Mouse (Mus musculus) cortical plate, adult 2 months (tissue): ENCODE measurements at regions not wholly inside any gene's neighbourhood (a gene's known extent, or its start where the extent isn't known, plus 50 kb on each side); places are given as distances from the start of the nearest gene placed in this dataset.

Experiments
- H3K27ac ChIP-seq: fragments of 200-500 bp; 2 replicates; pipeline ENCODE4 v1.5.1; 2012; ENCODE audit warnings: low read length, control low read depth, inconsistent platforms; ENCODE audit not compliant: insufficient read depth
- H3K4me1 ChIP-seq: fragments of 200-500 bp; 2 replicates; pipeline ENCODE4 v1.6.1; 2011; ENCODE audit warnings: low read length; ENCODE audit not compliant: control insufficient read depth, insufficient read depth
- H3K4me3 ChIP-seq: fragments of 200-500 bp; 2 replicates; pipeline ENCODE4 v1.5.1; 2011; ENCODE audit warnings: mild to moderate bottlenecking, low read length, control low read depth; ENCODE audit not compliant: insufficient read depth
- CTCF ChIP-seq: fragments of 200-500 bp; IDR thresholded peaks from 2 replicates; pipeline ENCODE4 v1.5.1; 2011; ENCODE audit warnings: mild to moderate bottlenecking, control low read depth, low read length; ENCODE audit not compliant: insufficient read depth; ENCODE audit errors: extremely low read depth
- POLR2A ChIP-seq: fragments of 200-500 bp; IDR thresholded peaks from 2 replicates; pipeline ENCODE4 v1.6.1; 2011; ENCODE audit warnings: mild to moderate bottlenecking, low read length, control low read depth; ENCODE audit not compliant: insufficient read depth; ENCODE audit errors: extremely low read depth

DNA sequence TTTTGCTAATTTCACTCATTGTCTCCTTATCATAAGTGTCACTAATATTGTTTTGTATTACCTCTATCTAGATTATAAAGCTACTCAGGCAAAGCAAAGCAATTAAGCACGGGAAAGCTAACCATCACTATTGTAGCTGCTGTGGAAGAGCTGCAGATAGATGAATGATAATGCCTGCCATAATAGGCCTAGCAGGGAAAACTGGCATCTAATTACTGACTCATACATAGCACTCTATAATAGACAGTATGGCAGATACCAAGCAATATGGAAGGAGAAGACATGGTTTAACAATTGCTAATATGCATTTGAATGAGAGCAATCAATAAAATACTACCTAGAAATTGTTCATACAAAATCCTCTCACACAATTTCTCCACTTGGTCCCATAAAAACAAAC lies 604.5 kb downstream of the Ets1 start:
- Histone ChIP-seq H3K4me1 (no peaks in the 10 kb centered on the region), H3K27ac (no peak overlapping the region), H3K4me3 (no peak overlapping the region)
- TF ChIP-seq POLR2A (no peak), CTCF (no peak)

DNA sequence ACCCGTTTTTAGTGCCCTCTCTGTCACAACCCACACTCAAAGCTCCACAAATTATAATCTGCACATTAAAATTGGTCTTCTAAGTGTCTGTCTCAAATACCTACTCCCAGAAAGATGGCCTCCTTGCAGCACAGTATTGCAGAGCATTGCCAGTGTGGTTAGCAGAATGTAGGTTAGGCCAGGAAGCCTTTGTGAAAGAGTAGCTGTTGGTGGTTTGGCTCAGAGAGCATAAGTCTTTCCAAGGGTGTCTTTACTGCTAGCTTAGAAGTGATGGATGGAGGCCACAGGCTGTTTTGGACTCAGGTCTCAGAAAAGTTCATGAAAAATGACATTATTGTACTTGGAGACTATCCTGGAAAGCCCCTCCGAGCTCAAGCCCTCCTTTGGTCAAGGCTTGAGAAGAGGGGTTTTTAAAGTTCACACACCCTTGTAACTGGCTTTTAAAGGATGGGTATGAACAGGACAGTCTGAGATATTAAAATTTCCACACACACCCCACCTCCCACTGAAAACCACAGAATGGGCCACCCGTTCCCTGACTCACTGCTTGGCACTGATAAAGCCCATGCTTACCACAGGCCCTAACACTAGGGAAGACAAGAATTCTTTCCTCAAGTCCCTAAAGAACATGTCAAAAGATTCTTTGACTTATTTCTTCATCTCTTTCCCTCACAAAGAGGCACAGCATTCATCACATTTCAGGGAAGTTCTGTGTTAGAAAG lies 605.1 kb downstream of the Ets1 start:
- H3K4me3 ChIP-seq: no peak overlapping the region
- H3K27ac ChIP-seq: no peak overlapping the region
- TF ChIP-seq CTCF (no peak), POLR2A (no peak)
- no peaks in the 10 kb centered on the region for H3K4me1 ChIP-seq

GRCm38 (mm10) chr9:33246932-33247331 lies 610.9 kb downstream of the Ets1 start:
- TF ChIP-seq POLR2A (no peak), CTCF (peak; percentile 77)
- no peaks in the 10 kb centered on the region for H3K4me1 ChIP-seq
- no peak overlapping the region for H3K27ac ChIP-seq
- no peak overlapping the region for H3K4me3 ChIP-seq

- TF ChIP-seq CTCF: no peak
- no peak for TF ChIP-seq POLR2A
These were observed 622.2 kb downstream of the Ets1 start for GRCm38 (mm10) chr9:33258241-33258640.

DNA sequence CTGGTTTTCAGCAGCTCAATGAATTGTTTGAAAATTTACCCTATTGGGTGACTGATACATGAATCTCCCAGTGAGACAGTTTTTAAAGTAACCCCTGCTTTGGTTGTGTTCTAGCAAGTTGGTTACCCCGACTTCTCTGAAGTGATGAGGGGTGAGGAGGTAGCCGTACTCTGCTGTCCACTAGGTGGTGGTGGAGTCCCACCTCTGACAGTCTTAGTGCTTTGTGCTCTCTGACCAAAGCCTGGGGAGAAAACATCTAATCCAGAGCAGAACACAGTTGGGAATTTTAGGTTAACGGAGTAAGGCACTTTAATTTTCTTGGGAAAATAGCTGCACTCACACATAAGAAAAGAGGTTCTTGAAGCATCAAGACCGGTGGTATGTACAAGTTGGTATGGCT lies 624.1 kb downstream of the Ets1 start:
- Histone ChIP-seq H3K4me1 (no peaks in the 10 kb centered on the region), H3K27ac (no peak overlapping the region), H3K4me3 (no peak overlapping the region)
- peak; percentile 93 for TF ChIP-seq CTCF
- no peak for TF ChIP-seq POLR2A

More at GRCm38 (mm10) chr9:33258241-33258640, 622.2 kb downstream of the Ets1 start:
- no peak overlapping the region for H3K4me3 ChIP-seq
- no peak overlapping the region for H3K27ac ChIP-seq
- no peaks in the 10 kb centered on the region for H3K4me1 ChIP-seq

DNA sequence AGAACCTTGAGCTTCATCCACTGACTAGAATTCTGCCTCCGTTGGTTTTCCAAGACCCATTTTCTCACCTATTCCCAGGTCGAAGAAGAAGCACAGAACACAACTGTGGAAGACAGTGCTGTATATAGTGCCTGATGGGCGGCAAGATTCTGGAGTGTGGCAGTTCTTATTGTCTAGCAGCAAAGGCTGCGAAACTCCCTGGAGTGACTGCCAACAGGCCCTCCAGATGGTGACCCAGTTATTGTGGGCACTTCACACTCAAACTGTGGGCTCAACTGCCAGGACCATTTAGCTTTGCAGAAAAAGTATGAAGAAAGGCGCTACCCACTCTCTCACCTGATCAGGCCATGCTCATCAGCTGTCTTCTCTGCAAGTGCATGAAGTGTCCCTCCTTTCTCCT lies 653.4 kb downstream of the Ets1 start:
- H3K27ac ChIP-seq: no peak overlapping the region
- no peak for TF ChIP-seq POLR2A
- TF ChIP-seq CTCF: no peak

DNA sequence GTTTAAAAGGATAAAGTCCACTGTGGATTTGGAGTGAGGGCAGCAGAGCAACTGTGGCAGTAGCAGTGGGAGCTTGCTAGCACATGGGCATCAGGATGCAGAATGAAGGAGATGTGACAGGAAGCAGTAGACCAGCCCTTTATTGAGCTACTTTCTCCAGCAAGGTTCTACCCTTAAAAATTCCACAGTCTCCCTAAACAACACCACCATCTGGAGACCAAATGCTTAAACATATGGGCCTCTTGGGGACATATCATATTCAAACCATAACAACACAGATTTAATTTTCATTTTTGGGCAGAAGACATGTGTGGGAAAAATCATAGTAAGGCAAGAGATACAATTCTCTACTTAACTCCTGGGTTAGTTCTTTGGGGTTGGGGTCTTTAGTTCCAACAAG lies 656.1 kb downstream of the Ets1 start:
- H3K4me1 ChIP-seq: no peaks in the 10 kb centered on the region; the same call in 1 of the 2 replicates
- no peak overlapping the region for H3K4me3 ChIP-seq
- TF ChIP-seq POLR2A (no peak), CTCF (no peak)
- no peak overlapping the region for H3K27ac ChIP-seq

More for the DNA sequence above, 653.4 kb downstream of the Ets1 start:
- Histone ChIP-seq H3K4me3 (no peak overlapping the region), H3K4me1 (no peaks in the 10 kb centered on the region; the same call in 1 of the 2 replicates)

DNA sequence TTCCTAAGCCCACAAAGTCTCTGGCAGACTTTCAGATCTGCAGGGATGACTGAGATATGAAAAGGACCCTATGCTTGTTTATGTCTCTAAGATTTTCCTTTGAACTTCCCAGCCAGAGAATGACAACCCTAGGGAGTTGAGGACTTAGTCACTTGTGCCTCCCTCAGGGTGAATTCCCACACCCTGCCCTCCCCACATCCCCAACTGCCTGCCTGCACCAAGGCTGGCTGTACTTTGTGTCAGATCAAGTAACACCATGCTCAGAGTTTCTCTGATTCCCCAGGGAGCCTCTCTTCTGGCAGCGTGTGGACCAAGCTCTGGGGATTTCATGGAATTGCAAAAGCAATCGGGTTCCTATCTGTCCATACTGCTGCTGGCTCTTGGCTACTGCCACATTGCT lies 659.9 kb downstream of the Ets1 start:
- no peaks in the 10 kb centered on the region; the same call in 1 of the 2 replicates for H3K4me1 ChIP-seq
- no peak overlapping the region for H3K4me3 ChIP-seq
- TF ChIP-seq CTCF (no peak), POLR2A (no peak)
- no peak overlapping the region for H3K27ac ChIP-seq

DNA sequence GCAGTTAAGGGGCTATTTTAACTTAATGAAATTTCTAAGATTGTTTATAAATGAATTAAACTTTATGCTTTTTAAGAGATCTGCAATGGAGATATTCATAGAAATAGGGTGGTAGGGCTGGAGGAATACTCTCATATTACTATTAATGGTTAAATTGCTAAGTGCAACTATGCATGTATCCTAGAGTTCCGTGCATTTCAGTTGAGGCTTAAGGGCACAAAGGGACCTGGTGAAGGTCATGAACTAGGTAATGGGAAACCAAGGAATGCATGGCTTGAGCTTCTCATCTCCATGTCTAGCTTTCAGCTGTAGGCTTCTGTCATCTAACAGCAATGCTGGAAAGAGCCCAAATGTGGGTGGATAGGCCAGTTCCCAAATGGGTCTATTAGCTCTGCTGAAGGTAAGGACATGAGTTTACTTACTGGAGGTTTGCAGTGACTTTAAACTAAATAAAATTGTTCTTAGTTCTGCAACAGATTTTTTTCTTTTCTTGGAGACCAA lies 683.6 kb downstream of the Ets1 start:
- Histone ChIP-seq H3K27ac (no peak overlapping the region), H3K4me3 (no peak overlapping the region), H3K4me1 (no peaks in the 10 kb centered on the region)
- TF ChIP-seq CTCF (no peak), POLR2A (no peak)

DNA sequence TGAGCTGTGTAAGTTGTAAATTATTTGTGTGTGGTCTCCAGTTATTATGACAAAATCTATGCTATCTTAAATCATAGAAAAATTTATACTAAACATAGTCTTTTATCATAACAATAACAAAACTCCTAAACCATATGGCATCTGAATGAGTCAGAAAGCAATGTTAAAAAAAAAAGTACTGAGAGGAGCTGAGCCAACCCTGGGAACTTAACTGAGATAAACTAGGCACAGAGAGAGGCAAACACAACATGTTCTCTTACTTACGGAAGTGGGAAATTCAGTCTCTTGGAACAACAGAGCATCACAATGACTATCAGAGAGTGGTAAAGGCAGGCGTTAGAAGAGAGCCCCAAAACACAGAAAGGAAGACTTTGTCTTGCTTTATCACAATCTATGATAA lies 691.7 kb downstream of the Ets1 start:
- Histone ChIP-seq H3K4me1 (no peaks in the 10 kb centered on the region), H3K4me3 (no peak overlapping the region), H3K27ac (no peak overlapping the region)
- TF ChIP-seq CTCF (no peak), POLR2A (no peak)
